Mouse (Mus musculus): Measurements from ENCODE around the gene Aff1. TPM values are rescaled to one million over a fixed set of nuclear protein-coding genes. Genes with fewer than 3 reads are reported as not detected.

Gene Aff1
- total RNA-seq, 2 experiments from 2014 or later, result 6.7 to 12.0 TPM

GRCm38 (mm10) chr5:103720967-103721366, 28.8 kb downstream of the Aff1 start:
- no peak for DNase-seq (ENCODE audit: low spot score in 2 of 2)
- intact Hi-C loops (cut with DNase I), result no loop called here

DNA sequence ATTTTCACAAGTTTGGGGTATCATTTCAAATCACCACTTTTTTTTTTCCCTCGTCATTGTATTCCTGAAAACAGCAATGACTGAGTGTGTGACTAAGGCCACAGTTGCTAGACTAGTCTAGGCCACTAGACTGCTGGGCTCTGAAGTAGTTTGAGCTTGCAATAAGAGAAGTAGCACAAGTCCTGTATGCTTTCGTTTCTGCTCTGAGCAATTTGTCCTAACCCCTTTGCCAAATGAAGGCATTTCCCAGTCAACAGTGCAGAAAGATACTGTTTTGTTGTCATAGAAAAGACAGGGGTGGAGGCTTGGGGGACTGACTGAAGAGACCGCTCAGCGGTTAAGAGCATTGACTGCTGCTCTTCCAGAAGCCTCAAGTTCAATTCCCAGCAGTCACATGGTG, 29.3 kb downstream of the Aff1 start:
- intact Hi-C loops (cut with DNase I), result no loop called here
- DNase-seq (ENCODE audit: low spot score in 2 of 2), result no peak

DNA sequence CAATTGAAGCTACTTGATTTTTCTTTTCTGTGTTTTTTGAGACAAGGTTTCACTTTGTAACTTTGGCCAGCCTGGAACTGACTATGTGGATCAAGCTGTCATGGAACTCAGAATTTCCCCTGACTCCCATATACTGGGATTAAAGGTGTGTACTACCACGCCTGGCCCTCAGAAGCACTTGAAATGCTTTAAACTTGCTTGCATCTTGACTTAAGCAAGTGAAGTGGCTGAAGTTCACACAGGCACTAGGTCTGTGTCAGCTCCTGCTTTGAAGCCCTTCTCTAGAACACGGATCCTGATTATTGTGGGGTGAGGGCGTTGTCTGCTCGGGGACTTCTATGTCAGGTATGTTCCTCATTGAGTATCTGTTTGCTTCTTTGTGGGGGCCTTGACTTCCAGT, 30.5 kb downstream of the Aff1 start:
- intact Hi-C loops (cut with DNase I), result no loop called here
- DNase-seq (ENCODE audit: low spot score in 2 of 2), result no peak

- no peak for DNase-seq (ENCODE audit: low spot score in 2 of 2)
- intact Hi-C loops (cut with DNase I), result no loop called here
Observed at GRCm38 (mm10) chr5:103724384-103724783, 32.2 kb downstream of the Aff1 start.

- DNase-seq (ENCODE audit: low spot score in 2 of 2), result no peak
- intact Hi-C loops (cut with DNase I), result no loop called here
Observed at GRCm38 (mm10) chr5:103724823-103725222, 32.6 kb downstream of the Aff1 start.

- no peak for DNase-seq (ENCODE audit: low spot score in 2 of 2)
- intact Hi-C loops (cut with DNase I), result no loop called here
Observed at GRCm38 (mm10) chr5:103725268-103726149, 33.3 kb downstream of the Aff1 start.

- DNase-seq (ENCODE audit: low spot score in 2 of 2), result peak; percentile 17 to 24
- intact Hi-C loops (cut with DNase I), result no loop called here
Observed at GRCm38 (mm10) chr5:103726281-103726938, 34.2 kb downstream of the Aff1 start.

- intact Hi-C loops (cut with DNase I), result no loop called here
- no peak for DNase-seq (ENCODE audit: low spot score in 2 of 2)
Observed at GRCm38 (mm10) chr5:103727777-103728395, 35.7 kb downstream of the Aff1 start.

DNA sequence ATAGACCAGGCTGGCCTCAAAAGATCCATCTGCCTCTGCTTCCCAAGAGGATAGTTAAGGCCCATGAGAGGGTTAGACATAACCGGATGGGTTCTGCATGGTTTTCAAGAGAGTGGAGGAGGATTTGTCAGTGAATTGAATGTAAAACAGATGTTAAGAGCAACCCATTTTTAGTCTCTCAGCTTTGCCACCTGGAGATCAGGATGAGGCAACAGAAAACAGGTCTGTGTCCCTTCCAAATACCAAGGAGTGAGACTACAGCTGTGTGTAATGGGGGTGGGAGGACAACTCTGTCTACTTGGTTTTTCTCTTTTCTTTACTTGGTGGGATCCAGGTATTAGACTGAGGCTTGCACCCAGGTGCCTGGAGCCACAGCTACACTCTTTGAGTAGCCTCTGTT, 37.1 kb downstream of the Aff1 start:
- DNase-seq (ENCODE audit: low spot score in 2 of 2), result no peak
- intact Hi-C loops (cut with DNase I), result no loop called here

DNA sequence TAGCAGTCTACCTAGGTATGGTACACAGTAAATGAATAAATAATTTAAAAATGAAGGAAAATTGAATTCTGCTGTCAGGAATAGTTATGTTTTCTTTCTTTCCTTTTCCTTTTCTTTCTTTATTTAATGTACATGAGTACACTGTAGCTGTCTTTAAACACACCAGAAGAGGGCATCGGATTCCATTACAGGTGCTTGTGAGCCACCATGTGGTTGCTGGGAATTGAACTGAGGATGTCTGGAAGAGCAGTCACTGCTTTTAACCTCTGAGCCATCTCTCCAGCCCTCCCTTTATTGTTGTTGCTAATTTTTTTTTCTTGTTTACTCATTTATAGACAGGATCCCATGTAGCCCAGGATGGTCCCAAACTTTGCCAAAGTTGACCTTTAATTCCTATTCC, 38.0 kb downstream of the Aff1 start:
- DNase-seq (ENCODE audit: low spot score in 2 of 2), result no peak
- intact Hi-C loops (cut with DNase I), result no loop called here

DNA sequence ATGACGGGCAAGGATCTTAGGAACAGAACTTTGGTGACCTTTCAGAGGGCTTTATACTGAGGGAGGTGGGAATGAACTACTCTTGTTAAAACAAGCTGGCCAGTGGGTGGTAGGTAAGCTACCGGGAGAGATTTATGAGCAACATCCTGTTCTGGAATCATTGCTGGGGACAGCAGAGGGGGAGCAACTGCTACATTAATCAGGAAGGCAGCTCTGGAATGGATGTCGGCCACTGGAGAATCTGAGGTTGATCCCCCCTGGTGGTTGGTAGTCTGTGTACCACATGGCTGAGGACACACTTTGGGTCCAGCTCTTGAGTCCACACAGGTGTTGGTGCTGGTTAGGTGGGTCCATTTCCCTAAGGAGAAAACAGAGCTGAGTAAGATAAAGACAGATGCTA, 38.6 kb downstream of the Aff1 start:
- no peak for DNase-seq (ENCODE audit: low spot score in 2 of 2)
- intact Hi-C loops (cut with DNase I), result no loop called here

DNA sequence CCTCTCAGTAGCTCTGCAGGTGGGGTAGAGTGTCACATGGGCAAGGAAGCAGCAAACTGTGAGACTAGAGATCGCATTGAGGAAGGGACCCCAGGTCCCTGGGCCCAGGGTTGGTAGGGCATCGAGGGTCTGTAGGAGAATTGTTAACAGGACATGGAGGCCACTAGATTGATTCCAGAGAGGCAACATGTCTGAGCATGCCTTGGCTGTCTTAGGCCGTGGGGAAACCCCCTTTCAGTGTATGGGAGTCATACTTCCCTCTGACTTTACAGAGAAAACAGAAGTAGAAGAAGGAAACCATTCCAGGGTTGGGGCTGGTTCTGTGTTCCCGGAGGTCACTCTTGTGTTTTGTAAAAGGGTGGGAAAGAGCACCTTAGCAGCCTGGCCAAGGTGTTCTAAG, 40.4 kb downstream of the Aff1 start:
- no peak for DNase-seq (ENCODE audit: low spot score in 2 of 2)
- intact Hi-C loops (cut with DNase I), result no loop called here

GRCm38 (mm10) chr5:103735411-103736112, 43.4 kb downstream of the Aff1 start:
- intact Hi-C loops (cut with DNase I), result no loop called here
- no peak for DNase-seq (ENCODE audit: low spot score in 2 of 2)

GRCm38 (mm10) chr5:103736553-103737207, 44.5 kb downstream of the Aff1 start:
- intact Hi-C loops (cut with DNase I), result no loop called here

GRCm38 (mm10) chr5:103737208-103738066, 45.3 kb downstream of the Aff1 start:
- DNase-seq (ENCODE audit: low spot score in 2 of 2), result no peak
- intact Hi-C loops (cut with DNase I), result no loop called here

More at GRCm38 (mm10) chr5:103736553-103737207, 44.5 kb downstream of the Aff1 start:
- DNase-seq (ENCODE audit: low spot score in 2 of 2), result no peak

- DNase-seq (ENCODE audit: low spot score in 2 of 2), result no peak
- intact Hi-C loops (cut with DNase I), result no loop called here
Observed at GRCm38 (mm10) chr5:103738509-103738908, 46.3 kb downstream of the Aff1 start.

DNA sequence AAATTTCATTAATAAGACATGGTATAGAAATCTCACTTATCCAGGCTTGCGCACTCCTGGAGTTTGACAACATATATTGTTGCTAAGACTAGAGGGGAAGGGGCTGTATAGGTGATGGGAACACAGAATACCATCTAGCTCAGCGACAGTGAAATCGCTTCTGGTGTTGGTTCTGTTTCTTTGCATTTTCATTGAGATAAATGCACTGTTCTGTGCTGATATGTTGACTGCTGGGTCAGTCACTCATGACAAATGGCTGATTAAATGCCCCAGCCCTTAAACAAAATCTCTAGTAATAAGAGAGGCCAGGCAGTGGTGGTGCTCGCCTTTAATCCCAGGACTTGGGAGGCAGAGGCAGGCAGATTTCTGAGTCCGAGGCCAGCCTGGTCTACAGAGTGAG, 47.0 kb downstream of the Aff1 start:
- no peak for DNase-seq (ENCODE audit: low spot score in 2 of 2)
- intact Hi-C loops (cut with DNase I), result no loop called here

DNA sequence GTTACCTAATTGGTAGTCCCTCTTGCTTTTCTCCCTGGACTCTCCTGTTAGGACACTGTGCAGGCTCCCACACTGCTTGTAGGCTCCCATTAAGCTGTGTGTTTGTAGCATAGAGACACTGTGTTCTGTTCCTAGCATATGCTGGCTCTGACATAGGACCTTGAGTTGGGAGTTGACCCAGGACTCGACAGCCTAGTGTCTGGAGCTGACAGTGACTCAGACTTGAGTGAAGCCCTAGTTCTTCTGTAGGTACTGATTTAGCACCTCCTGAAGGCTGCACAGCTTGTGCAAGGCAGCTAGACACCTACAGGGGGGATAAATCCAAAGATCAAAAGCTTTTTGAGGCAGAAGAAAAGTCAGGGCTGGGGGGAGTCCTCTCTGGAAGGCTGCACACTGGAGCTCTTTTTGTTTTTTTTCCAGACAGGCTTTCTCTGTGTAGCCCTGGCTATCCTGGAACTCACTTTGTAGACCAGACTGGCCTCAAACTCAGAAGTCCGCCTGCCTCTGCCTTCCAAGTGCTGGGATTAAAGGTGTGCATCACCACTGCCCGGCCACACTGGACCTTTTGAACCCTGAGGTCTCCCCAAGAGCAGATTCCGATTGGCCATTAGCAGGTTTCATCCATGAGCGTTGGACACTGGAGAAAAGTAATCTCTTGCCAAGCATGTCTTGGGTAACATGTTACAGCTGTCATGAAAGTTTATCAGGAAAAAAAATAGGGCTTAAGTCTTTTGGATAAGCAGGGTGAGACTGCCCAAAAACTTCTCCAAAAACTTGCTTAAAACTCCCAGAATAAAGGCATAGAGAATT, 48.1 kb downstream of the Aff1 start:
- intact Hi-C loops (cut with DNase I), result no loop called here
- no peak for DNase-seq (ENCODE audit: low spot score in 2 of 2)

All from left cerebral cortex, postnatal 14 days (tissue).